Comparison of ENCODE assay signal across 22 mouse cellular contexts in genomic region chr1:164241494-164241893, GRCm38 (mm10). TPM values are rescaled to one million over a fixed set of nuclear protein-coding genes. Genes with fewer than 3 reads are reported as not detected.
DNase-seq lines count a peak whose midpoint lies in the region; ATAC-seq and TF ChIP-seq lines count a peak whose summit lies in the region.
"Had no signal": no experiment of that assay in that cellular context is flagged by ENCODE, and none has a peak within 500 bp of the region (broad histone marks: within the 10 kb centered on the region; RNA-seq: fewer than 3 reads in every experiment).

No protein-coding gene starts in this region.

- in situ Hi-C loops in ES-E14 (cut with MboI; ENCODE audit: low sequenced_read_pairs in 2 of 2, unreplicated experiment in 2 of 2), result no loop called here

- no peaks in the 10 kb centered on the region for H3K4me1 ChIP-seq in midbrain, embryonic 11.5 days (ENCODE audit: control insufficient read depth, insufficient read depth, low read length)
- no peaks in the 10 kb centered on the region for H3K4me1 ChIP-seq in midbrain, embryonic 15.5 days
- H3K4me1 ChIP-seq in ES-E14 (ENCODE audit: control insufficient read depth in 2 of 2, insufficient read depth in 2 of 2, low read length in 2 of 2, poor library complexity in 1 of 2), result no peaks in the 10 kb centered on the region
- H3K4me1 ChIP-seq: embryonic facial prominence, embryonic 13.5 days; embryonic facial prominence, embryonic 15.5 days; forebrain, embryonic 10.5 days; forebrain, embryonic 12.5 days had no signal

- no peak for ATAC-seq in midbrain, embryonic 11.5 days (ENCODE audit: low FRiP score)
- no peak for ATAC-seq in midbrain, embryonic 15.5 days (replicated peaks)
- ATAC-seq: activated CD4-positive, CD25-positive, alpha-beta regulatory T cell, adult 4 months; forebrain, embryonic 14.5 days; forebrain, embryonic 16.5 days; Patski had no signal

- no peaks in the 10 kb centered on the region for H3K27me3 ChIP-seq in midbrain, embryonic 11.5 days (ENCODE audit: control insufficient read depth, insufficient read depth, low read length)
- H3K27me3 ChIP-seq in midbrain, embryonic 15.5 days (replicated peaks), result no peaks in the 10 kb centered on the region
- H3K27me3 ChIP-seq: embryonic facial prominence, embryonic 13.5 days; embryonic facial prominence, embryonic 15.5 days; forebrain, embryonic 12.5 days; Patski had no signal

- H3K27ac ChIP-seq in midbrain, embryonic 11.5 days (ENCODE audit: low read depth, low read length), result no peak overlapping the region
- no peak overlapping the region for H3K27ac ChIP-seq in midbrain, embryonic 15.5 days
- H3K27ac ChIP-seq in ES-E14 (ENCODE audit: insufficient read depth, low read depth, low read length, poor library complexity, severe bottlenecking), result no peak overlapping the region
- H3K27ac ChIP-seq: embryonic facial prominence, embryonic 13.5 days; embryonic facial prominence, embryonic 15.5 days; forebrain, embryonic 10.5 days; forebrain, embryonic 12.5 days had no signal

- no peaks in the 10 kb centered on the region for H3K9me3 ChIP-seq in midbrain, embryonic 11.5 days (ENCODE audit: control insufficient read depth, low read length)
- H3K9me3 ChIP-seq in midbrain, embryonic 15.5 days, result no peaks in the 10 kb centered on the region
- no peaks in the 10 kb centered on the region for H3K9me3 ChIP-seq in ES-E14 (ENCODE audit: control insufficient read depth, insufficient read depth, low read depth, low read length)
- H3K9me3 ChIP-seq: embryonic facial prominence, embryonic 13.5 days; embryonic facial prominence, embryonic 15.5 days; forebrain, embryonic 10.5 days; forebrain, embryonic 12.5 days had no signal

- no peak overlapping the region for H3K4me3 ChIP-seq in midbrain, embryonic 11.5 days (ENCODE audit: low read depth, low read length)
- H3K4me3 ChIP-seq in midbrain, embryonic 15.5 days, result no peak overlapping the region
- H3K4me3 ChIP-seq in ES-E14 (ENCODE audit: insufficient read depth in 1 of 2, low read depth in 1 of 2, low read length in 2 of 2, poor library complexity in 1 of 2, severe bottlenecking in 1 of 2), result no peak overlapping the region
- H3K4me3 ChIP-seq: embryonic facial prominence, embryonic 13.5 days; embryonic facial prominence, embryonic 15.5 days; erythroblast, embryonic 14.5 days; forebrain, embryonic 10.5 days; forebrain, embryonic 12.5 days had no signal

- WGBS in midbrain, embryonic 11.5 days, result 83% methylated on average over 2 of the region's 2 CpGs
- 77% methylated on average over 2 of the region's 2 CpGs for WGBS in midbrain, embryonic 15.5 days

- H3K36me3 ChIP-seq in midbrain, embryonic 11.5 days (ENCODE audit: control insufficient read depth, insufficient read depth, low read length), result no peaks in the 10 kb centered on the region
- H3K36me3 ChIP-seq in midbrain, embryonic 15.5 days (replicated peaks), result no peaks in the 10 kb centered on the region
- H3K36me3 ChIP-seq in ES-E14 (ENCODE audit: control insufficient read depth, insufficient read depth, low read length, poor library complexity, severe bottlenecking), result no peaks in the 10 kb centered on the region
- H3K36me3 ChIP-seq: embryonic facial prominence, embryonic 13.5 days; embryonic facial prominence, embryonic 15.5 days; forebrain, embryonic 10.5 days; forebrain, embryonic 12.5 days had no signal

- peak; percentile 44 for DNase-seq in midbrain, embryonic 11.5 days (ENCODE audit: low spot score, missing footprints)
- no peak for DNase-seq in ES-E14 (ENCODE audit: low read depth, low spot score)
- no peak for DNase-seq in lung, postnatal 25 days (ENCODE audit: low spot score)
- no peak for DNase-seq in embryo, embryonic 11 days
- DNase-seq: adrenal gland, adult 8-10 months; adrenal gland, postnatal 14 days; adrenal gland, postnatal 36 days; cerebellum, adult 11-12 months; cerebellum, adult 2 months; cerebellum, adult 9-10 months; cerebellum, postnatal 10 days; cerebellum, postnatal 25 days had no signal

- H3K9ac ChIP-seq in midbrain, embryonic 11.5 days (ENCODE audit: low read length), result no peak overlapping the region
- H3K9ac ChIP-seq in midbrain, embryonic 15.5 days, result no peak overlapping the region
- no peak overlapping the region for H3K9ac ChIP-seq in ES-E14 (ENCODE audit: insufficient read depth, low read depth, low read length, poor library complexity, severe bottlenecking)
- H3K9ac ChIP-seq: embryonic facial prominence, embryonic 13.5 days; embryonic facial prominence, embryonic 15.5 days; forebrain, embryonic 12.5 days had no signal

- H3K4me2 ChIP-seq in midbrain, embryonic 11.5 days, result no peak overlapping the region
- no peak overlapping the region for H3K4me2 ChIP-seq in midbrain, embryonic 15.5 days
- H3K4me2 ChIP-seq: embryonic facial prominence, embryonic 13.5 days; embryonic facial prominence, embryonic 15.5 days; forebrain, embryonic 12.5 days had no signal

TF ChIP-seq in ES-E14, 5 proteins besides CTCF, POLR2A, EP300 and RAD21:
- peak; percentile 97 for TF ChIP-seq MAFK (IDR thresholded peaks at IDR 0.05; ENCODE audit: insufficient read depth, low read depth, low read length)
- TF ChIP-seq CHD2 (IDR thresholded peaks at IDR 0.05; ENCODE audit: low read depth, low read length), result no peak
- TF ChIP-seq HCFC1 (IDR thresholded peaks at IDR 0.05; ENCODE audit: borderline replicate concordance, insufficient read depth, low read length), result no peak
- TF ChIP-seq ZC3H11A (IDR thresholded peaks at IDR 0.05; ENCODE audit: borderline replicate concordance, low read depth, low read length), result no peak

RNA-seq across cellular contexts. Expression of gene Slc19a2, which starts 7.4 kb away (rescaled TPM):
- polyA plus RNA-seq in midbrain, embryonic 11.5 days (2014; fragmentation: Nextera tagmentation; extraction: Ambion mirVana), result 11.1 and 14.1 TPM in 2 replicates
- polyA plus RNA-seq in midbrain, embryonic 15.5 days (2015; fragmentation: Nextera tagmentation; extraction: Ambion mirVana), result 7.7 and 9.0 TPM in 2 replicates
- total RNA-seq in ES-E14 (2012; rRNA removed), result 93.3 and 151 TPM in 2 replicates

RNA-seq across cellular contexts. Expression of gene Ccdc181, which starts 33.9 kb away (rescaled TPM):
- polyA plus RNA-seq in midbrain, embryonic 11.5 days (2014; fragmentation: Nextera tagmentation; extraction: Ambion mirVana), result 16.4 and 18.2 TPM in 2 replicates
- 24.8 and 25.7 TPM in 2 replicates for polyA plus RNA-seq in midbrain, embryonic 15.5 days (2015; fragmentation: Nextera tagmentation; extraction: Ambion mirVana)
- 3.1 and 4.1 TPM in 2 replicates for total RNA-seq in ES-E14 (2012; rRNA removed)
